Mouse (Mus musculus) thymus, adult 2 months (tissue): Measurements from ENCODE around the gene Dysf.

Experiments
- CTCF ChIP-seq: fragments of 200-500 bp; IDR thresholded peaks from 2 replicates; pipeline ENCODE4 v1.5.1; 2012; ENCODE audit warnings: mild to moderate bottlenecking, control low read depth, low read length, moderate library complexity, borderline replicate concordance; ENCODE audit not compliant: control insufficient read depth, poor library complexity, insufficient read depth; ENCODE audit errors: extremely low read depth
- POLR2A ChIP-seq: fragments of 200-500 bp; IDR thresholded peaks from 2 replicates; pipeline ENCODE4 v1.6.1; 2012; ENCODE audit warnings: mild to moderate bottlenecking, low read length, control low read depth, moderate library complexity; ENCODE audit not compliant: control insufficient read depth, poor library complexity, insufficient read depth; ENCODE audit errors: extremely low read depth

GRCm38 (mm10) chr6:84155765-84156164, 147.4 kb downstream of the Dysf start:
- TF ChIP-seq CTCF = no peak
- TF ChIP-seq POLR2A = no peak
